8 mouse cellular contexts compared by ENCODE assay signal in genomic region chr9:72652961-72653360, GRCm38 (mm10). TPM values are rescaled to one million over a fixed set of nuclear protein-coding genes. Genes with fewer than 3 reads are reported as not detected.
DNase-seq lines count a peak whose midpoint lies in the region; ATAC-seq lines count a peak whose summit lies in the region.

No protein-coding gene starts in this region.

- H3K9me3 ChIP-seq in limb, embryonic 12.5 days = no peaks in the 10 kb centered on the region
- no peaks in the 10 kb centered on the region for H3K9me3 ChIP-seq in stomach, embryonic 14.5 days (ENCODE audit: control insufficient read depth, low read depth, low read length)

- peak overlapping the region; percentile 50 for H3K4me2 ChIP-seq in limb, embryonic 12.5 days
- 0 out of 2 replicates have a peak overlapping the region, but pooled peaks have one; percentile 23 for H3K4me2 ChIP-seq in stomach, embryonic 14.5 days (replicated peaks; ENCODE audit: low read depth, low read length)

- intact Hi-C loops in left cerebral cortex, postnatal 4 days (cut with DNase I) = no loop called here

- H3K4me3 ChIP-seq in limb, embryonic 12.5 days (replicated peaks) = peak overlapping the region; percentile 20
- H3K4me3 ChIP-seq in stomach, embryonic 14.5 days (ENCODE audit: low read depth, low read length) = no peak overlapping the region

- H3K27ac ChIP-seq in limb, embryonic 12.5 days = peak overlapping the region; percentile 98
- H3K27ac ChIP-seq in stomach, embryonic 14.5 days (ENCODE audit: low read length) = peak overlapping the region; percentile 83

- H3K27me3 ChIP-seq in limb, embryonic 12.5 days = no peaks in the 10 kb centered on the region
- no peaks in the 10 kb centered on the region for H3K27me3 ChIP-seq in stomach, embryonic 14.5 days (ENCODE audit: control insufficient read depth, insufficient read depth, low read length)

- ATAC-seq in limb, embryonic 12.5 days (ENCODE audit: insufficient number of reproducible peaks, insufficient read depth, low FRiP score, low TSS enrichment, low read depth) = peak; percentile 89
- ATAC-seq in stomach, embryonic 14.5 days (ENCODE audit: insufficient number of reproducible peaks, insufficient read depth, low FRiP score, low read depth) = peak; percentile 66
- no peak for ATAC-seq in megakaryocyte progenitor cell, adult 5-6 weeks (replicated peaks; ENCODE audit: poor library complexity)

- no peak overlapping the region for H3K9ac ChIP-seq in limb, embryonic 12.5 days (replicated peaks)
- H3K9ac ChIP-seq in stomach, embryonic 14.5 days (replicated peaks; ENCODE audit: low read depth, low read length) = no peak overlapping the region

- H3K36me3 ChIP-seq in limb, embryonic 12.5 days = no peaks in the 10 kb centered on the region
- H3K36me3 ChIP-seq in stomach, embryonic 14.5 days (ENCODE audit: control insufficient read depth, insufficient read depth, low read length) = no peaks in the 10 kb centered on the region

- peak; percentile 95 for DNase-seq in NIH3T3 (ENCODE audit: low read depth)
- peak; percentile 83 for DNase-seq in embryo, embryonic 11 days
- DNase-seq in heart, adult 8-10 months (ENCODE audit: low spot score) = peak; percentile 50
- no peak for DNase-seq in thymus, adult 18-20 months
- no peak for DNase-seq in left cerebral cortex, postnatal 4 days

- peaks cover 48% of the 10 kb centered on the region for H3K4me1 ChIP-seq in limb, embryonic 12.5 days (replicated peaks)
- H3K4me1 ChIP-seq in stomach, embryonic 14.5 days (ENCODE audit: control insufficient read depth, insufficient read depth, low read length) = peaks cover 5% of the 10 kb centered on the region; the same call in 1 of the 2 replicates

- WGBS in limb, embryonic 12.5 days = 4% methylated on average over 8 of the region's 8 CpGs
- WGBS in stomach, embryonic 14.5 days = 9% methylated on average over 8 of the region's 8 CpGs

RNA-seq across cellular contexts. Expression of gene Nedd4, which starts 9.2 kb away (rescaled TPM):
- total RNA-seq in heart, adult 8-10 months (2022) = 100 to 1,000 TPM; 344 to 366 (median 354) TPM
- 815 and 839 TPM in 2 replicates for polyA plus RNA-seq in limb, embryonic 12.5 days (2016; fragmentation: Nextera tagmentation; extraction: Ambion mirVana)
- 755 and 764 TPM in 2 replicates for polyA plus RNA-seq in stomach, embryonic 14.5 days (2014; fragmentation: Nextera tagmentation; extraction: Ambion mirVana)
- 137 and 168 TPM in 2 replicates for total RNA-seq in megakaryocyte progenitor cell, adult 5-6 weeks (2015)
- total RNA-seq in megakaryocyte progenitor cell, adult 5-6 weeks (2017) = 163 and 210 TPM in 2 replicates
- total RNA-seq in left cerebral cortex, postnatal 4 days (2021) = 100 to 1,000 TPM; 392 to 399 TPM

Comparison
In these comparisons a context has a peak if more than half of its experiments do, and no peak if none do; other contexts are left out.
1. DNase-seq: peak in NIH3T3 (single experiment), embryo, embryonic 11 days (single experiment) and heart, adult 8-10 months (single experiment); none in thymus, adult 18-20 months (0 of 2) and left cerebral cortex, postnatal 4 days (single experiment).